Mouse (Mus musculus): Measurements from ENCODE around the gene Gjb5.

GRCm38 (mm10) chr4:127337668-127338067 is 20.3 kb downstream of the Gjb5 start:
- TF ChIP-seq POLR2A (IDR thresholded peaks at IDR 0.05; ENCODE audit: borderline replicate concordance, low read depth, low read length) (no peak), CTCF (IDR thresholded peaks at IDR 0.05; ENCODE audit: low read depth, low read length) (no peak)

Data from bone marrow macrophage, adult 2 months (primary cell).